Mouse (Mus musculus): ENCODE data around the gene Atp2a2. TPM values are rescaled to one million over a fixed set of nuclear protein-coding genes. Genes with fewer than 3 reads are reported as not detected.
A peak's percentile ranks its signal among the peaks of the same experiment; 100 is the strongest.

Atp2a2 gene
- polyA plus RNA-seq, 1 experiment from 2014 or later: 42.4 TPM

DNA sequence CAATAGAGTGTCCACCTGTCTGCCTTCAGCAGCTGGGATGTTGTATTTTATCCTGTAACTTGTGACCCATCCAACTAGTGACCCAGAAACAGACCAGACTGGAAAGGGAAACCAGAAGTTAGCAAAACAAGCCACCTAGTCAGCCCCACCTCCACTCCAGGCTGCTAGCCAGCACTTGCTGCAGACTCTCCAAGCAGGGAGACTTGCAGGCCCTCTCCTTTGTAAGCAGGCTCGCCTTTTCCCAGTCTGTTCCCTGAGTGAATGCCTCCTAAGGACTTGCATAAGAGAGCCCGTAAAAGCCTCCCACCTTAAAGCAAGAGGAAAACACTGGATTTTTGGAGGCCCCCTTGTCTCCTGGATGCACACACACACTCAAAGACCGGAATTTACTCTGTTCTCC, 27.3 kb upstream of the Atp2a2 start:
- ATAC-seq (ENCODE audit: insufficient number of reproducible peaks, insufficient read depth, low FRiP score, low TSS enrichment, low read depth): no peak
- no peaks in the 10 kb centered on the region for H3K27me3 ChIP-seq
- H3K9me3 ChIP-seq: peaks cover 4% of the 10 kb centered on the region; the same call in 1 of the 2 replicates
- peak overlapping the region; percentile 51 for H3K27ac ChIP-seq
- 61% methylated on average over 3 of the region's 3 CpGs for WGBS
- H3K36me3 ChIP-seq: no peaks in the 10 kb centered on the region; the same call in 1 of the 2 replicates
- peaks cover 40% of the 10 kb centered on the region for H3K4me1 ChIP-seq (replicated peaks)
- H3K4me3 ChIP-seq (replicated peaks): no peak overlapping the region
- no peak overlapping the region for H3K4me2 ChIP-seq
- H3K9ac ChIP-seq (replicated peaks): no peak overlapping the region

DNA sequence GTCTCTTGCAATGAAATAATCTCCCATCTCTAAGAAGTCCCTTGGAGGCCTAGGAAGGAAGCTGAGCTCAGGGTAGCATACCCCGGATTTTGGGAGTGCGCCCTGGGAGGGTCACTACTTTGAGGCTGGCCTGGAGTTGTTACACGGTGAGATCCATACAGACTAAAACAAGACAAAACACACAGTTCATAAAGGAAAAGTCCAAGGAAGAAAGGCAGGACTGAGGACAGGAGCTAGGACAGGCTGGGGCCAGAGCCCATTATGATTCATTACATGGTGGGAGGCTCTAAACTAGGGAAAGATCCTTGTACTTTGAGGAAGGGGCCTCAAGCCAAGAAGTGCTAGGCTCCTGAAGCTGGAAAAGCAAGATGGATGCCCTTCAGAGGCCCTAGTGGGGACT, 26.6 kb upstream of the Atp2a2 start:
- Histone ChIP-seq H3K9ac (replicated peaks) (no peak overlapping the region), H3K4me1 (replicated peaks) (peaks cover 40% of the 10 kb centered on the region), H3K4me2 (no peak overlapping the region), H3K27me3 (no peaks in the 10 kb centered on the region), H3K4me3 (replicated peaks) (no peak overlapping the region), H3K9me3 (peaks cover 4% of the 10 kb centered on the region; the same call in 1 of the 2 replicates), H3K27ac (peak overlapping the region; percentile 84), H3K36me3 (no peaks in the 10 kb centered on the region; the same call in 1 of the 2 replicates)
- ATAC-seq (ENCODE audit: insufficient number of reproducible peaks, insufficient read depth, low FRiP score, low TSS enrichment, low read depth): no peak
- WGBS: 80% methylated on average over 3 of the region's 3 CpGs

DNA sequence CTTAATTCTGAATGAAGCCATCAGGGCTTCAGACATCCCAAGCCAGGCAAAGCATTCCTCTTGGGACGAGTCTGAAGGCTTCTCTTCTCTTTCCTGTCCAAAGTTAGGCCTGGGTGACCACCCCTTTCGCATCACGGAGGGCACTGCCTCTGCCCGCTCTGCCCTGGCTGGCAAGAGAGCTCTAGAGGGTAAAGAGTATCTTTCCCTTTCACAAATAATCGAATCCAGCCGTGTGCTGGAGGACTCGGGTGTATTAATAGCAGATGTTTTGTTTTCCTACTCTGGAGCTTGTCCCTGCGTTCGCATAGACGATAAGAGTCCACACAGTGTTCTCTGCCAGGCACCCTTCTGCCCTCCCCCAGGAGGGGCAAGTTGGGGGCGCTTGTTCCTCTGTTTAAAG, 25.7 kb upstream of the Atp2a2 start:
- WGBS: 19% methylated on average over 11 of the region's 11 CpGs
- H3K27ac ChIP-seq: peak overlapping the region; percentile 84
- H3K4me2 ChIP-seq: peak overlapping the region; percentile 25
- no peak overlapping the region for H3K4me3 ChIP-seq (replicated peaks)
- H3K4me1 ChIP-seq (replicated peaks): peaks cover 40% of the 10 kb centered on the region
- H3K27me3 ChIP-seq: no peaks in the 10 kb centered on the region
- no peaks in the 10 kb centered on the region; the same call in 1 of the 2 replicates for H3K36me3 ChIP-seq
- no peak; the same call in 1 of the 2 replicates for ATAC-seq (ENCODE audit: insufficient number of reproducible peaks, insufficient read depth, low FRiP score, low TSS enrichment, low read depth)
- no peak overlapping the region for H3K9ac ChIP-seq (replicated peaks)
- peaks cover 4% of the 10 kb centered on the region; the same call in 1 of the 2 replicates for H3K9me3 ChIP-seq

DNA sequence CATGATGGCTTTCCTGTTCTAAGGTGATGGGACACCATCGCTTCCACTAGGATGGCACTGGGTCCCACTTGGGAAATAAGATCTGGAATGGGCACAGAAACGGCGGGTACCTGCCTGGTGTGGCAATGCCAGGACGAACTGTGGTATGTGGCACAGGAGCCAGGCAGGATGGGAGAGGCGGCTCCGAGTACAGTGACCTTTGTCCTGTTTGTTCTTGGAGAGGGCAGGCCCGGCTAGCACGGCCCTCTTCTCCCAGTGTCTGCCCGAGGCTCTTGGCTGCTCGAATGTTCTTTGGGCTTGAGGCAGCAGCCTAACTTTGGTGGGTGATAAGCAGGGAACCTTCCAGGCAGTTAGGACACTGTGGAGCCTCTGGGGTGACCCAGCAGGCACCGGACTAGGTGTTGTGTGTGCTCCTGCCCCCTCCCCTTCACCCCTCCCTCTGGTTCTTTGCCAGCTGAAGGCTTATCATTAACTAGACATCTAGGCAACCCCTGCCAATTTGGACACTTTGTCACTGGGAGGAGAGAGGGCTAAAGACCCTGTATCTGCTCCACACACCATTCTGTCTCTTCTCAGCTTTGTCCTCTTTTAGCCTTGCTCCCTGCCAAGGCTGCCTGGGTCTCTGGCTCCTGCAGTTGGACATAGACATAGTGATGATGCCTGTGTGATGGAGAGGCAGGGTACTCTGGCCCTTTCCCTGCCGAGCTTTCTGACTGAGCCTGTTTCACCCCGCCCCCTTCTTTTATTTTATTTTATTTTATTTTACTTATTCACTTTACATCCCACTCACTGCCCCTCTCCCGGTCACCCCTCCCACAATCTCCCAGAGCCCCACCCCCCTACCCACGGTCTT, 25.1 kb upstream of the Atp2a2 start:
- no peak overlapping the region for H3K9ac ChIP-seq (replicated peaks)
- 70% methylated on average over 15 of the region's 15 CpGs for WGBS

DNA sequence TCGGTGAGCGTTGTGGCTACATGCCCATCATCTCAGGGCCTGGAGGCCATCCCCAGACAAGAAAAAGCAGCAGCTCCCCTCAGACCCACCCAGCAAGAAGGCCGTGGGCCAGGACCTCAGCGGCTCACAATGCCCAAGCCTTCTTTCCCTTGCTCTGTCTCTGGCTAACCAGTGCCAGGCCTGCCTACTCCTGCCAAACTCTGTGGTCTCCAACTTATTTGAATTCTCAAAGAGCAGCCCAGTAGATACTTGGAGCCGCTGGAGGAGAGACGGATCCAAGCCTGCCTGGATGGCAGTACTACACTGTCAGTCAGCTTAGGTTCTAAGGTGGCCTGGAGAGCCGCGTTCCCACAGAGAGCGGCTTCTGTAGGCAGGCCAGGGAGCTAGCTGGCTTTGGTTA, 24.4 kb upstream of the Atp2a2 start:
- peaks cover 4% of the 10 kb centered on the region; the same call in 1 of the 2 replicates for H3K9me3 ChIP-seq
- 92% methylated on average over 9 of the region's 9 CpGs for WGBS
- no peak overlapping the region for H3K9ac ChIP-seq (replicated peaks)
- no peak overlapping the region for H3K27ac ChIP-seq
- ATAC-seq (ENCODE audit: insufficient number of reproducible peaks, insufficient read depth, low FRiP score, low TSS enrichment, low read depth): no peak
- no peaks in the 10 kb centered on the region for H3K27me3 ChIP-seq
- H3K4me3 ChIP-seq (replicated peaks): no peak overlapping the region
- H3K36me3 ChIP-seq: no peaks in the 10 kb centered on the region; the same call in 1 of the 2 replicates
- H3K4me2 ChIP-seq: no peak overlapping the region
- peaks cover 40% of the 10 kb centered on the region for H3K4me1 ChIP-seq (replicated peaks)

More for the DNA sequence above, 25.1 kb upstream of the Atp2a2 start:
- Histone ChIP-seq H3K4me2 (peak overlapping the region; percentile 25), H3K27me3 (no peaks in the 10 kb centered on the region), H3K4me3 (replicated peaks) (no peak overlapping the region), H3K9me3 (peaks cover 4% of the 10 kb centered on the region; the same call in 1 of the 2 replicates), H3K36me3 (no peaks in the 10 kb centered on the region; the same call in 1 of the 2 replicates), H3K27ac (peak overlapping the region; percentile 84), H3K4me1 (replicated peaks) (peaks cover 40% of the 10 kb centered on the region)
- no peak for ATAC-seq (ENCODE audit: insufficient number of reproducible peaks, insufficient read depth, low FRiP score, low TSS enrichment, low read depth)

DNA sequence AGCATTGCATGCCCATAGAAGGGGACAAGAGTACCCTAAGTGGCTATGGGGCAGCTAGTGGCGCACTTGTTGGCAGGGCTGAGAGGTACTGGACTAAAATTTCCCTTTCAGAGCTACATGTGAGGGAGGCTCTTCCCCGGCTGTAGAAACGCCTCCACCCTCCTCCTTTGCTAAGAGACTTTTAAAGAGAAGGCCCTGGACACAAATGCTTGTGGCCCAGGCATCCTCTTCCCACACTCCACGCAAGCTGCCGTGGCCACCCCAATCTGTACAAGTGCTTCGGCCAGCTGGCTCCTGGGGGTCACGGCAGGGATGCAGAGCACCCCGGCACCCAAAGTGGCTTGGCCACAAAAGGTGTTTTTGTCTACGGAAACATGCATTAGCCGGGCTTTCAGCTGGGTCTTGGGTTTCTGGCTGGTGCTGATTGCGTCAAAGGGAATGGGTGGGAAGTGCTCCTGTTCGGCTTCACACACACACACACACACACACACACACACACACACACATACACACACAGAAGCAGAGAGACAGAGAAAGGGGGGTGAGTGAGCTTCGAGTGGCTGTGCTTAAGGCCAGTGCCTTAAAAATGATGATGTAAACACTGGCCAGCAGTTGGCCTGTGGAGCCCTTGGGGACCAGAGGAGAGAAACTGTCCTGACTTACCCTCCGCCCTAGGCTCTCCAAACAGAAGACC, 23.4 kb upstream of the Atp2a2 start:
- peaks cover 39% of the 10 kb centered on the region for H3K4me1 ChIP-seq (replicated peaks)
- H3K27me3 ChIP-seq: no peaks in the 10 kb centered on the region
- no peak for ATAC-seq (ENCODE audit: insufficient number of reproducible peaks, insufficient read depth, low FRiP score, low TSS enrichment, low read depth)
- H3K9ac ChIP-seq (replicated peaks): no peak overlapping the region
- H3K4me3 ChIP-seq (replicated peaks): no peak overlapping the region
- WGBS: 77% methylated on average over 14 of the region's 14 CpGs
- no peak overlapping the region for H3K4me2 ChIP-seq
- H3K36me3 ChIP-seq: no peaks in the 10 kb centered on the region
- no peak overlapping the region for H3K27ac ChIP-seq
- H3K9me3 ChIP-seq: peaks cover 4% of the 10 kb centered on the region; the same call in 1 of the 2 replicates

DNA sequence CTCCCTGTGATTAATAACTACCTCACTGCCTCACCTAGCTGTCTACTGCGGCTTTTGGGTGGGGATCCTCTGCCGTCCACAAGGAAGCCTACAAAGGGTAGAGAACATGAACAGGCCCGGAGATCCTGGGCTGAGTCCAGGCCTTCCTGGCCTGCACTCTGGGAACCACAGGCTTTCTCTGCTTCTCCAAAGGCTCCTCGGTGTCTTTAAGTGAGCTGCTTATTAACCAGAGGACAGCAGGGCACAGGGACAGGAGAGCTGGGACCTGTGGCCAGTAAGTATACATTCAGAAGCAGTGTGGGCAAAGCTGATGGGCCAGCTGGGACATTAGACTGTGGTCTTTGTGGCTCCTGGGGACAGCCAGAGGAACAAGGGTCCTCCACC, 22.8 kb upstream of the Atp2a2 start:
- Histone ChIP-seq H3K36me3 (no peaks in the 10 kb centered on the region), H3K4me3 (replicated peaks) (no peak overlapping the region), H3K27me3 (no peaks in the 10 kb centered on the region), H3K4me1 (replicated peaks) (peaks cover 34% of the 10 kb centered on the region), H3K9me3 (peaks cover 4% of the 10 kb centered on the region; the same call in 1 of the 2 replicates), H3K4me2 (no peak overlapping the region), H3K9ac (replicated peaks) (no peak overlapping the region), H3K27ac (no peak overlapping the region)
- 77% methylated on average over 4 of the region's 4 CpGs for WGBS
- ATAC-seq (ENCODE audit: insufficient number of reproducible peaks, insufficient read depth, low FRiP score, low TSS enrichment, low read depth): no peak

DNA sequence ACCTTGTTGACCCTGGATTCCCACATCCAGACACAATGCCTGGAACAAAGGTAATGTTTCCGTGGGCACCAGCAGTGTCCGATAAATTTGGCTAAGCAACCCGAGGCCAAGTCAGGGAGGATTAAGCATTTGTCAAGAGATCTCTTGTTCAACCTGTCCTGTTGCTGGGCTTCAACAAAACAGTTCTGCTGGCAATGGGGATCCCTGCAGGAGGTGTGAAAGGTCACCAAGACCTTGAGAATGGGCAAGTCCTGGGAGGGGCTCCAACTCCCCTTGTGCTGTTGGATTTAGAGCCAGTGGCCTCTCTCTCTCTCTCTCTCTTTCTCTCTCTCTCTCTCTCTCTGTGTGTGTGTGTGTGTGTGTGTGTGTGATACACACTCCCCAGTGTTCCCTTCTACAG, 22.2 kb upstream of the Atp2a2 start:
- no peak overlapping the region for H3K27ac ChIP-seq
- peaks cover 28% of the 10 kb centered on the region for H3K4me1 ChIP-seq (replicated peaks)
- peaks cover 4% of the 10 kb centered on the region; the same call in 1 of the 2 replicates for H3K9me3 ChIP-seq

DNA sequence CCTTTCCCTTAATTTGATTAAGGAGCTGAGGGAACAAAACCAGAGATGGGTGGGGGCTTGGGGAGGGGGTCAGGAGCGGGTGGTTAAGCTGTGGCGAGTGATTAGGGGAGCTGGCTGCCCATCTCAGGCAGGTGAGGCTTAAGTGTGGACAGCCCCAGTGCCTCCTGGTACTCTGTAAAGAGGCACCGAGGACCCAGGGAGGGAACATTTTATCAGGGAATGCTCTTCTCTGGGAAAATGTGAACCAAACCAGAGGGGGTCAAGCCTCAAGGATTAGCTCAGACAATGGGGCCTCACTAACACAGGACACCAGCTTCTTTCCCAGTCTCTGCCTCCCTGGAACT, 19.1 kb upstream of the Atp2a2 start:
- whole genome bisulfite sequencing: 52% methylated on average over 3 of the region's 3 CpGs
- H3K9me3 ChIP-seq: no peaks in the 10 kb centered on the region
- H3K4me1 ChIP-seq (replicated peaks): peaks cover 12% of the 10 kb centered on the region
- ATAC-seq (ENCODE audit: insufficient number of reproducible peaks, insufficient read depth, low FRiP score, low TSS enrichment, low read depth): no peak
- H3K9ac ChIP-seq (replicated peaks): no peak overlapping the region
- H3K27me3 ChIP-seq: no peaks in the 10 kb centered on the region
- no peak overlapping the region for H3K4me2 ChIP-seq
- no peak overlapping the region for H3K4me3 ChIP-seq (replicated peaks)
- H3K27ac ChIP-seq: no peak overlapping the region
- H3K36me3 ChIP-seq: no peaks in the 10 kb centered on the region

More for the DNA sequence above, 22.2 kb upstream of the Atp2a2 start:
- ATAC-seq (ENCODE audit: insufficient number of reproducible peaks, insufficient read depth, low FRiP score, low TSS enrichment, low read depth): no peak
- Histone ChIP-seq H3K27me3 (no peaks in the 10 kb centered on the region), H3K4me3 (replicated peaks) (no peak overlapping the region), H3K9ac (replicated peaks) (no peak overlapping the region), H3K36me3 (no peaks in the 10 kb centered on the region), H3K4me2 (no peak overlapping the region)
- 77% methylated on average over 3 of the region's 3 CpGs for WGBS

DNA sequence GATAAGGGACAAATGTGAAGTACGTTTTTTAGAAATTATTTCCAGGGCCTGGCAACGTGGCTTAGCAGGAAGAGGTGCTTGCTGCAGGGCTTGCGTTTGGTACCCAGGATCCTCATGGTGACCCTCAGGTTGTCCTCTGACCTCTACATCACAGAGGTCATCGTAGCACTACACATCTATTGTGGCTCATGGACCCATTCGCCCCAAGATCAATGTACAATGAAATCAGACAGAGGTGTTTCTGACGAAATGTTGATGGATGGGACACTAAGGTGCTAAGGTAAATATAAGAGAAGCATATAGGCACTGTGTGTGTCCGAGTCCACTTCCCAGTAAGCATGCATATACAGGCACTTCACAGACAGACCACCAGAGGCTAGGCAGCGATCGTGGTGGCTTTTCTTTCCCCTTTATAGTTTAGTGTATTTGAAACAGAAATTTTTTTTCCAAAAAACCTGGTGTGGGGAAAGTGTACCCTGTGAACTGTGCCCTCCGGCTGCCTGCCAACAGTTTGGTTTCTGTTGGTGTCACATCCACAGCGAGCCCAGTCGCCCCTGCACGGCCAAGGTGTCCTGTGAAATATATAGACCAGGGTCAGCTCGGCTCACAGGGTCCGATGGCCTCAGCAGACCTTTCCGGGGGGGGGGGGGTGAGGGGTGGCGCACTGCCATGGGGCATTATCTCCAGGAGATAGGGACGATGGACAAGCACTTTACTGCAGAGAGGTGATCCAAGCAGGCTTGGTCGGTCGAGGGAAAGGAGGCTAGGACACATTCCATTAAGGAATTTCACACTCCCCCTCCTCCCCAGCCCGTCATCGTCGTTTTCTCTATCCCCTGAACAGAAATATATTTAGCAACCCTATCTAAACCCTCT, 18.5 kb upstream of the Atp2a2 start:
- H3K27me3 ChIP-seq: no peaks in the 10 kb centered on the region
- no peak overlapping the region for H3K4me2 ChIP-seq
- no peaks in the 10 kb centered on the region for H3K9me3 ChIP-seq
- H3K36me3 ChIP-seq: no peaks in the 10 kb centered on the region
- H3K4me1 ChIP-seq (replicated peaks): peaks cover 12% of the 10 kb centered on the region
- H3K9ac ChIP-seq (replicated peaks): no peak overlapping the region
- 55% methylated on average over 23 of the region's 23 CpGs for WGBS
- no peak for ATAC-seq (ENCODE audit: insufficient number of reproducible peaks, insufficient read depth, low FRiP score, low TSS enrichment, low read depth)
- H3K27ac ChIP-seq: no peak overlapping the region
- no peak overlapping the region for H3K4me3 ChIP-seq (replicated peaks)

Measured in limb, embryonic 12.5 days (tissue).